Mouse (Mus musculus) embryonic facial prominence, embryonic 12.5 days (tissue): ENCODE results near the gene Gm8050. TPM values are rescaled to one million over a fixed set of nuclear protein-coding genes. Genes with fewer than 3 reads are reported as not detected.
A peak's percentile ranks its signal among the peaks of the same experiment; 100 is the strongest.
"Not testable (repeated sequence)": the region's sequence is repeated elsewhere in the genome, so short reads cannot be mapped to it uniquely, and the experiment has no call there.

Experiments used
- ATAC-seq: fragments of 200-750 bp; cut with Nextera tagmentation; 2 replicates; pipeline ENCODE4 v1.8.0; 2017; ENCODE audit not compliant: insufficient number of reproducible peaks, insufficient read depth, low FRiP score, low TSS enrichment
- H3K27ac ChIP-seq: fragments of 300-500 bp; sonication (generic); 2 replicates; pipeline ENCODE4 v1.5.1; 2016; ENCODE audit warnings: mild to moderate bottlenecking
- H3K27me3 ChIP-seq: fragments of 300-500 bp; sonication (generic); 2 replicates; pipeline ENCODE4 v1.6.1; 2016; ENCODE audit warnings: mild to moderate bottlenecking, moderate library complexity
- H3K36me3 ChIP-seq: fragments of 300-500 bp; sonication (generic); 2 replicates; pipeline ENCODE4 v1.6.1; 2016; ENCODE audit warnings: mild to moderate bottlenecking
- H3K4me1 ChIP-seq: fragments of 300-500 bp; sonication (generic); 2 replicates; pipeline ENCODE4 v1.6.1; 2016
- H3K4me2 ChIP-seq: fragments of 300-500 bp; sonication (generic); replicated peaks from 2 replicates; pipeline ENCODE4 v1.6.1; 2016; ENCODE audit warnings: mild to moderate bottlenecking, moderate library complexity
- H3K4me3 ChIP-seq: fragments of 300-500 bp; sonication (generic); 2 replicates; pipeline ENCODE4 v1.5.1; 2016; ENCODE audit warnings: mild to moderate bottlenecking
- H3K9ac ChIP-seq: fragments of 300-500 bp; sonication (generic); 2 replicates; pipeline ENCODE4 v1.6.1; 2016; ENCODE audit warnings: mild to moderate bottlenecking, moderate library complexity
- H3K9me3 ChIP-seq: fragments of 300-500 bp; sonication (generic); 2 replicates; pipeline ENCODE4 v1.6.1; 2016; ENCODE audit warnings: mild to moderate bottlenecking, moderate library complexity
- WGBS: fragments of 180-500 bp; shearing (Covaris S2); methylation state at CpG from one replicate; pipeline ENCODE4 v1.1.7; 2016; 5-methylcytosine and 5-hydroxymethylcytosine counted together
- polyA plus RNA-seq: library from polyadenylated mRNA; unstranded; fragments of >200 nt; fragmentation: Nextera tagmentation; extraction: Ambion mirVana; gene quantifications from 2 replicates; pipeline ENCODE4 v1.2.1, GENCODE M21; 2016

Gm8050 gene
- 0.10 TPM in 1 of 2 replicates, not detected in the other for polyA plus RNA-seq

- not testable (repeated sequence) for H3K36me3 ChIP-seq, H3K4me1 ChIP-seq, ATAC-seq, H3K4me2 ChIP-seq, H3K9me3 ChIP-seq, H3K9ac ChIP-seq, H3K4me3 ChIP-seq, H3K27me3 ChIP-seq, H3K27ac ChIP-seq
- WGBS: 100% methylated on average over 1 of the region's 2 CpGs
These were observed at the start of gene Gm8050 for GRCm38 (mm10) chr14:6720151-6720550. Gm8050 (minus strand) TSS chr14:6720251.

GRCm38 (mm10) chr14:6757231-6757536, 37.1 kb upstream of the Gm8050 start:
- H3K27me3 ChIP-seq, H3K4me1 ChIP-seq, H3K36me3 ChIP-seq, H3K27ac ChIP-seq, H3K9ac ChIP-seq, ATAC-seq, H3K9me3 ChIP-seq: not testable (repeated sequence)
- H3K4me2 ChIP-seq: peak overlapping the region; percentile 46; the same call in 1 of the 2 replicates
- WGBS: 4% methylated on average over 4 of the region's 13 CpGs
- H3K4me3 ChIP-seq: peak overlapping the region; percentile 43

GRCm38 (mm10) chr14:6756384-6757230, 36.6 kb upstream of the Gm8050 start:
- H3K27ac ChIP-seq, H3K4me1 ChIP-seq, H3K36me3 ChIP-seq, H3K9me3 ChIP-seq, ATAC-seq, H3K27me3 ChIP-seq: not testable (repeated sequence)
- Histone ChIP-seq H3K4me3 (peak overlapping the region; percentile 43), H3K4me2 (peak overlapping the region; percentile 46), H3K9ac (peak overlapping the region; percentile 40; the same call in 1 of the 2 replicates)
- 0% methylated on average over 28 of the region's 67 CpGs for WGBS

- not testable (repeated sequence) for H3K4me2 ChIP-seq, ATAC-seq, H3K4me1 ChIP-seq, H3K36me3 ChIP-seq, H3K27me3 ChIP-seq, H3K9ac ChIP-seq, H3K27ac ChIP-seq, H3K9me3 ChIP-seq, H3K4me3 ChIP-seq
- no CpG with 5 or more reads among the region's 2 CpGs for WGBS
These were observed 22.2 kb upstream of the Gm8050 start, which contains the start of gene Gm3636 for GRCm38 (mm10) chr14:6742232-6742631. Gm3636 (minus strand) TSS chr14:6742332.

- H3K4me2 ChIP-seq, H3K9me3 ChIP-seq, H3K4me3 ChIP-seq, H3K36me3 ChIP-seq, H3K27me3 ChIP-seq, H3K27ac ChIP-seq, ATAC-seq, H3K9ac ChIP-seq, H3K4me1 ChIP-seq: not testable (repeated sequence)
- no CpG with 5 or more reads among the region's 1 CpGs for WGBS
These were observed 36.0 kb downstream of the Gm8050 start, which contains the start of gene Gm10251 for GRCm38 (mm10) chr14:6684070-6684469. Gm10251 (minus strand) TSS chr14:6684170.

Other genes with a start within 250 kb of the Gm8050 start
- gene Gm8356, start 183.0 kb downstream of the Gm8050 start, polyA plus RNA-seq: not detected in 2 replicates
- gene Gm3629, start 129.6 kb downstream of the Gm8050 start, polyA plus RNA-seq: 0.10 and 0.52 TPM in 2 replicates
- gene Gm3460, start 97.8 kb downstream of the Gm8050 start, polyA plus RNA-seq: not detected in 2 replicates
- not detected in 2 replicates for gene Gm10251, start 36.1 kb downstream of the Gm8050 start, polyA plus RNA-seq
- 6.4 TPM in 2 replicates for gene Gm3636, start 22.1 kb upstream of the Gm8050 start, polyA plus RNA-seq
- gene Gm8362, start 54.2 kb upstream of the Gm8050 start, polyA plus RNA-seq: not detected in 2 replicates
- gene Gm3642, start 120.1 kb upstream of the Gm8050 start, polyA plus RNA-seq: not detected in 2 replicates
- gene Gm3667, start 169.7 kb upstream of the Gm8050 start, polyA plus RNA-seq: 1.5 and 1.6 TPM in 2 replicates